Mouse (Mus musculus) gastrocnemius, postnatal 25 days (tissue): ENCODE measurements around the gene Dapp1. TPM values are rescaled to one million over a fixed set of nuclear protein-coding genes. Genes with fewer than 3 reads are reported as not detected.
A peak's percentile ranks its signal among the peaks of the same experiment; 100 is the strongest.

Experiments used
- DNase-seq: peaks from one replicate; pipeline ENCODE4 v3.0.0; 2022
- long read RNA-seq, 2 experiments: library from polyadenylated mRNA; stranded (forward); transcript quantifications; one replicate each; pipeline ENCODE4 v2.0.0; 2021
- total RNA-seq, 2 experiments: library from RNA; stranded (reverse); gene quantifications; 1 replicate in 1 of 2; 2 replicates in 1 of 2; pipeline ENCODE4 v1.2.3; 2021

Dapp1 gene
- total RNA-seq: 1 to 10 TPM in 1 of 2 experiments, under 1 TPM in 1; 0.84 to 1.3 TPM
- long read RNA-seq, experiment 1, partial matches to known transcripts: 1 of 2 reads
- long read RNA-seq, experiment 1, other reads (novel, unspliced or antisense): 1 of 2 reads
- long read RNA-seq, experiment 2, partial matches to known transcripts: 0 of 1 reads
- long read RNA-seq, experiment 2, other reads (novel, unspliced or antisense): 1 of 1 reads

GRCm38 (mm10) chr3:137981382-137981750, at the start of gene Dapp1:
Gene Dapp1 (minus strand): TSS chr3:137981545.
- peak; percentile 62 for DNase-seq

GRCm38 (mm10) chr3:138030563-138030962, 49.2 kb upstream of the Dapp1 start:
- no peak for DNase-seq

- DNase-seq: peak; percentile 73
Measured at GRCm38 (mm10) chr3:138029351-138029750, 48.0 kb upstream of the Dapp1 start.

- DNase-seq: no peak
Measured at GRCm38 (mm10) chr3:138027575-138028362, 46.4 kb upstream of the Dapp1 start.

- DNase-seq: peak; percentile 83
Measured at GRCm38 (mm10) chr3:138026286-138026685, 44.9 kb upstream of the Dapp1 start.

GRCm38 (mm10) chr3:138022651-138023050, 41.3 kb upstream of the Dapp1 start:
- DNase-seq: no peak

- no peak for DNase-seq
Measured at GRCm38 (mm10) chr3:138022003-138022402, 40.7 kb upstream of the Dapp1 start.

- no peak for DNase-seq
Measured at GRCm38 (mm10) chr3:138016810-138017209, 35.5 kb upstream of the Dapp1 start.

- no peak for DNase-seq
Measured at GRCm38 (mm10) chr3:138014725-138015124, 33.4 kb upstream of the Dapp1 start.

GRCm38 (mm10) chr3:138012351-138012750, 31.0 kb upstream of the Dapp1 start:
- DNase-seq: no peak

- DNase-seq: no peak
Measured at GRCm38 (mm10) chr3:138008152-138008551, 26.8 kb upstream of the Dapp1 start.

GRCm38 (mm10) chr3:138006896-138007295, 25.6 kb upstream of the Dapp1 start:
- no peak for DNase-seq

- DNase-seq: no peak
Measured at GRCm38 (mm10) chr3:138003264-138003663, 21.9 kb upstream of the Dapp1 start.

- DNase-seq: no peak
Measured at GRCm38 (mm10) chr3:138002545-138002944, 21.2 kb upstream of the Dapp1 start.

GRCm38 (mm10) chr3:138001865-138002264, 20.5 kb upstream of the Dapp1 start:
- no peak for DNase-seq

- DNase-seq: peak; percentile 32
Measured at GRCm38 (mm10) chr3:138000724-138001069, 19.4 kb upstream of the Dapp1 start.

- DNase-seq: no peak
Measured at GRCm38 (mm10) chr3:138000062-138000723, 18.8 kb upstream of the Dapp1 start.

- no peak for DNase-seq
Measured at GRCm38 (mm10) chr3:137999224-137999790, 18.0 kb upstream of the Dapp1 start.

- no peak for DNase-seq
Measured at GRCm38 (mm10) chr3:137998491-137999223, 17.3 kb upstream of the Dapp1 start.

GRCm38 (mm10) chr3:137995486-137995885, 14.1 kb upstream of the Dapp1 start:
- no peak for DNase-seq

GRCm38 (mm10) chr3:137994196-137994595, 12.9 kb upstream of the Dapp1 start:
- no peak for DNase-seq

GRCm38 (mm10) chr3:137992366-137992765, 11.0 kb upstream of the Dapp1 start:
- no peak for DNase-seq
